Mouse (Mus musculus) testis, postnatal 10 days (tissue): ENCODE results near the gene H2-Ob.

Experiments used
- DNase-seq: peaks from one replicate; pipeline ENCODE4 v3.0.0; 2021; ENCODE audit warnings: low spot score

H2-Ob gene

DNA sequence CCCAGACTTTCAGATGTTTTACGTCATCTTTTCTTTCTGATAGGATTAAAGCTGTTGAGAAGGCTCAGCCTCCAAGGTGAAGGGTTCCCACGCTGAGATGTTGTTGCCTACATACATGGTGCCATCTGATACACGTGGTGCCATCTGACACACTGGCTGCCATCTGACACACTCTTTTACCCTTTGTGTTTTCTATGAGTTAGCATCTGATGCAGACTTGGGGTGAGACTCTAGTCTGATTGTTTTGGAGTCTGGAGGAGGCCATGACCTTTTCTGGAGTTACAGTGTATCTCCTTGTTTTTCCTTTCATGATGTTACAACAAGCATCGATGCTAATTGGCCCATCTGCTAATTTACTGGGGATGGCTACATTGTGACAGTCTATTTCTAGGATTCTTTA, 6.0 kb downstream of the H2-Ob start:
- peak; percentile 25 for DNase-seq

- no peak for DNase-seq
Observed at GRCm38 (mm10) chr17:34247047-34247446, 8.3 kb downstream of the H2-Ob start.

- peak; percentile 17 for DNase-seq
Observed at GRCm38 (mm10) chr17:34248764-34249163, 10.1 kb downstream of the H2-Ob start.

DNA sequence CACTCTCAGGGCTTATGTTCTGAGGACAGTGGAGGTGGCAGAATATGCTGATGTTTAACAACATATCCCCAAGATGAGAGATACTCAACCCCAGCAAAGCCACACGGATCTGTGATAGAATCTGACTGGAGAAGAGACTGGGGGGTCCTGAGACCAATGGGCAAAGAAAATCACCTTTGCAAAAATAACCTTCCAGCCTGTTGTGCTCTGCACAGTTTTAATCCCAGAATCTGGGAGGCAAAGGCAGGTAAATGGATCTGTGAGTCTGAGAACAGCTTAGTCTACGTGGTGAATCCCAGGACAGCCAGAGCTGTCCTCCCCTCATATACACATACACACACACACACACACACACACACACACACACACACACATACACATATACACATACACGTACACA, 10.7 kb downstream of the H2-Ob start:
- no peak for DNase-seq

DNA sequence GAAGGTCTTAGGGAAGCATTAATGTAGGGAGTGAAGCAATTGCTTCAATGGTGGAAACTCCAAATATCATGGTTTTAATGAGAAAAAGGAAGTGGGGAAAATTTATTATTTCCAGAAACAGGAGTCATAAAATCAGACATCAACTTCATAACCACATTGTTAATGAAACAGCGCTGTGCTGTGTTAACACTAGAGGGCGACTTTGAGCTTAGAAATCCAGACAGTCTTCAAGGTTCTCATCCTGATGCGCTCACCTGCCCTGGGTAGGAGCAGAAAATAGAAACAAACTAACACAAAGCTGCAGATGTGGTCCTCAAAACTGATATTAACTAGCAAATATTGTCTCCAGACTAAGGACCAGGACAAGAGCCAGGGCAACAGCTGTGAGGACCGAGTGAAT, 11.2 kb downstream of the H2-Ob start:
- no peak for DNase-seq

DNA sequence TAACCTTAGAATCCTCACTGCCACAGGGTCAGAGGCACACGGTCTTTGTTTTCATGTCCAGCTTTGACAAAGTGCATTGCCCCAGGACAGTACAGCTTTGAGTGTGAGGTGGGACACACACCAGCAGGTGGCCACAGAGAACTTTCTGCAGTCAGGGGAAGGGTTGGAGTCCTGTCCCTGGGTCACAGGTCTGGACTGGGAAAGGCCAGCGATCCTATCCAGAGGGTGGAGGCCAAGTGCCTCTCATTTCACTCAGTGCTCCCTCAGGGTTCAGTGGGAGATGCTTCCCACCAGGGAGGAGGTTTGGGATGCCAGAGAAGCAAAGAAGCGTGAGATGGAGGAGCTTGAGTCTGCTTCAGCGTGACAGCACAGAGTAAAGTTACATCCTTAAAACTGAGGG, 13.0 kb downstream of the H2-Ob start:
- DNase-seq, result no peak

- DNase-seq, result no peak
Observed at GRCm38 (mm10) chr17:34256501-34256900, 17.8 kb downstream of the H2-Ob start.

- DNase-seq, result peak; percentile 88
Observed at GRCm38 (mm10) chr17:34257594-34258375, 19.1 kb downstream of the H2-Ob start, which contains the start of gene H2-Ab1. H2-Ab1 (plus strand) TSS chr17:34257689.

- DNase-seq, result no peak
Observed at GRCm38 (mm10) chr17:34260551-34260950, 21.8 kb downstream of the H2-Ob start.

GRCm38 (mm10) chr17:34261502-34261901, 22.8 kb downstream of the H2-Ob start:
- peak; percentile 86 for DNase-seq

GRCm38 (mm10) chr17:34263068-34263467, 24.4 kb downstream of the H2-Ob start:
- DNase-seq, result peak; percentile 74

- DNase-seq, result no peak
Observed at GRCm38 (mm10) chr17:34263811-34264371, 25.2 kb downstream of the H2-Ob start.

DNA sequence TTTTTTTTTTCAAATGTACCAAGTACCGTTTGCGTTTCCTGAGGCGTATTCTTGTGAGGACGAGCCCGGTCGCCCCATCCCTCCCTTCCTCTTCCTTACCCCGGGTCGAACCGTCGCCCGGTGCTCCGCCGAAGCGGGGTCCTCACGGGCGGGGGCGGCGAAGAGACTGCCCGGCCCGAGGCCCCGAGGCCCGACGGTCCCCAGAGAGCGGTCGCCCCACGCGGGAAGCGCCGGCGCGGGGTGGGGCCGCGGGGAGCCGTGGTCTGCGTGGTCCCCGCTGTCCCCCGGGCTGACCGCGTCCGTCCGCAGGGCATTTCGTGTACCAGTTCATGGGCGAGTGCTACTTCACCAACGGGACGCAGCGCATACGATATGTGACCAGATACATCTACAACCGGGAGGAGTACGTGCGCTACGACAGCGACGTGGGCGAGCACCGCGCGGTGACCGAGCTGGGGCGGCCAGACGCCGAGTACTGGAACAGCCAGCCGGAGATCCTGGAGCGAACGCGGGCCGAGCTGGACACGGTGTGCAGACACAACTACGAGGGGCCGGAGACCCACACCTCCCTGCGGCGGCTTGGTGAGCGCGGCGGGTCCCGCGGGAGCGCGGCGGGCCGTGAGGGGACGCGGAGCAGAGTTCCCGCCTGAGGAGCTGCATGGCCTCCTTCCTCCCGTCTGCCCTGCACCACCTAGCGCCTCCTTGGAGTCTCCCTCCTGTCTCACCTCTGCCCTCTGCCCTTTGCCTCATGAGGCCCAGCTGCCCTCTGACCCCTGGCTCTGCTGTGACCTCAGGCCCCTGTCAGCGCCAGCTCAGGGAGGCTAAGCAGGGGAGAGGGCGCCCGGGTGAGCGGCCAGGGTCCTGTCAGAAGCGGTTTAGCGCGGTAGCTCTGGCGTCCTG, 26.0 kb downstream of the H2-Ob start:
- peak; percentile 49 for DNase-seq

GRCm38 (mm10) chr17:34268262-34268661, 29.6 kb downstream of the H2-Ob start:
- no peak for DNase-seq

DNA sequence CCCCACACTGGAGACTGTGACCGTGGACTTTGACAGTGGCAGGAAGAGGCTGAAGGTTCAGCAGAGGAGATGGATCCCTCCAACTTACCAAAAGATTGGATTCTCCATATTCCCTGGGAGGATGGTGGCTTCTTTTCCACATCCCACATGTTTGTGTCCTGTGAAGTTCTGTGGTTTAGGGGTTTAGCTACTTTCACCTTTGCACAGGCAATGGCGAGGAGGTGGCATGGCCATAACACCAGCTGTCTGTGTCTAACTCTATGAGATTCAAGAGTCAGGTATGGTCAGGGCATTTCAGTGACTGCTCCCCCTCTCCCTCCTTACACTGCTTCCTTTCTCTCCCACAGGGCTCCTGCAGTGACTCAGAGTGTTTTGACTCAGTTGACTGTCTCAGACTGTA, 30.0 kb downstream of the H2-Ob start:
- DNase-seq, result no peak

DNA sequence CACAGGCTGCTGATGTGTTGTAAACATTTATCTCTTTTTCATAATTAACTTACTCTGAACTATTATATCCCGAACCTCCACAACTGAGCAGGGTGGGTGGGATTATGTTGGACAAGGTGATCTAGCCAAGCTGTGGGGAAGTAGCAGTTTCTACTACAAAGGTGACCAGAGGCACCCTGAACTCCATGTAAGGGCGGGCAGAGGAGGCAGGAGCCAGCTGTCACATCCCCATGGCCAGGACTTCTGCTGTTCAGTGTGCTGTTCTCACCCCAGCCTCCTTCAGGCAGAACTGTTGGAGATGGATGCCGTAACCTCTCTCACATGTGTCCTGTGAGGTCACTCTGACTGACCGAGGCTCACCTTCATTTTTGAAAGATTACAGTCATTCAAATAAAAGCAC, 31.1 kb downstream of the H2-Ob start:
- DNase-seq, result no peak

DNA sequence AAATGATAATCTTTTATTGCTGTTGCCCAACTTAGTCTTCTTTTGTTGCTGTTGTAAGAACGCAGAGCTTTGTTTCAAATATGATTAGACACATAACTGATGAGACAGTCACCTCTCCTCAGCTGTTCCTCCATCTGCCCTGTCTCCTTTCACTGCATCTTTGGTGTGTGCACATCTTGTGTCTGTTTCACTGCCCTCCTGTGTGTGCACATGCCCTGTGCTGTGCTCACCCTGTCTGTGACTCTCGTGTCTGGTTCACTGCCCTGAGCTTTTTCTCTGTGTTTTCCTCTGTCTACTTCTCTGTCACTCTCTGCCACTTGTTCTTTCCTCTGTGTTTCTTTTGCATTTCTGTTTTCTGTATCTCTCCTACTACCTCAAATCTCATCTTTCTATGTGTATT, 31.5 kb downstream of the H2-Ob start:
- no peak for DNase-seq

DNA sequence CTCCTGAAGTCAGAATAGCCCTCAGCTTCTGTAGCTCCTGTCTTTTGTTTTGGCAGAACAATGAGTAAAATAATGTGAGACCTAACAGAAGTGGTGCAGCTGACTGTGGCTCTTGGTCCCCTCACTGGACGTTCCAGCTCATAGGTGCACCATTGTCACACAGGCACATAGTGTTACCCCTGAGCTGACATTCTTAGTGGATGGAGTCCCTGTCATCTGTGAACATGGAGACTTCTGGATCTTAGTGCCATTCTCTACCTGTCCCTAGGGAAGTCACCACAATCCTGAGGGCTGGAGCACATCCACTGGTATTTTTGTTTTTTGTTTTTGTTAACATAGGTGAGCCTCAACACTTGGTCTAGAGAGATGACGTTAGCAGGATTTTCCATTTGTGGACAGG, 32.2 kb downstream of the H2-Ob start:
- DNase-seq, result no peak

DNA sequence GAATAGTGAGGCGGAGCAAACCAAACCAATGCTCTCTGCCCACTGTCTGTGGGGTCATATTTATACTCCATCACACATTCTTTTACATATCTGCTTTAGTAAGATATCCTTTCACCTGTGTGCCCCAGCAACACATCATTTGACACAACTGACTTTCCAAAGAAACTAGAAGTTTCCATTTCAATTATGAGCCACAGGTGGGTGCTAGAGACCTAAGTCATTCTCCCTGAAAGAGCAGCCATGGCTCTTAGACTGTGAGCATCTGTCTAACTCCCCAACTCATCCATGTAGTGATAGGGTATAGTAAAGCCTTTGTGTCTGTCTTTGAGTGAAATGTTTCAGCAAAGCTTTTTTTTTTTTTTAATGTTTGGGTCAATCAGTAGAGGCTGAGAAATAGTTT, 33.4 kb downstream of the H2-Ob start:
- no peak for DNase-seq

- no peak for DNase-seq
Observed at GRCm38 (mm10) chr17:34280499-34281038, 41.9 kb downstream of the H2-Ob start.

GRCm38 (mm10) chr17:34281836-34282235, 43.1 kb downstream of the H2-Ob start:
- DNase-seq, result no peak

- no peak for DNase-seq
Observed at GRCm38 (mm10) chr17:34285371-34285770, 46.7 kb downstream of the H2-Ob start.

DNA sequence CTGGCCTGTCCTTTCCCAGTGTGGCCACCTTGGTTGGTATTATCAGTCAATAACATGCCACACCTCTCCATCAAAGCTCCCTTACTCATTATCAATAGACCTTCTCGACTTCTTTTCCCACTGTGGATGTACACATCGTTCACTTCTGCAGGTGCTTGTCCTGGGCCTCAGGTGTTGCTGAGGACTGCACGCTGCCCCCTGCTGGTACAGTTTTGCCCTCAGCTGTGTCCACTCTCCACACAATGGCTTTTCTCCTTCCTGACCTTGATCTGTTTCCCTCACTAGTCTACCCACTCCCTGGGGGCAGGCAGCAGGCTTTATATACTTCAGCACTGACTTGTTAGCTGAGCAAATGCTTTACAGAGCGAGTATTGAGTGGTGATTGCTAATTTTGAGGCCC, 47.1 kb downstream of the H2-Ob start:
- DNase-seq, result peak; percentile 64
